Mouse (Mus musculus) CD8-positive naive resting alpha-beta T cell, adult 2 months (primary cell): ENCODE measurements around the gene Atp8b4.
A peak's percentile ranks its signal among the peaks of the same experiment; 100 is the strongest.
"Not testable (repeated sequence)": the region's sequence is repeated elsewhere in the genome, so short reads cannot be mapped to it uniquely, and the experiment has no call there.

Experiments used
- DNase-seq, 2 experiments: peaks; one replicate each; pipeline ENCODE4 v3.0.0; 2022; ENCODE audit warnings: low read depth in 2 of 2, low spot score in 2 of 2

The Atp8b4 gene

DNA sequence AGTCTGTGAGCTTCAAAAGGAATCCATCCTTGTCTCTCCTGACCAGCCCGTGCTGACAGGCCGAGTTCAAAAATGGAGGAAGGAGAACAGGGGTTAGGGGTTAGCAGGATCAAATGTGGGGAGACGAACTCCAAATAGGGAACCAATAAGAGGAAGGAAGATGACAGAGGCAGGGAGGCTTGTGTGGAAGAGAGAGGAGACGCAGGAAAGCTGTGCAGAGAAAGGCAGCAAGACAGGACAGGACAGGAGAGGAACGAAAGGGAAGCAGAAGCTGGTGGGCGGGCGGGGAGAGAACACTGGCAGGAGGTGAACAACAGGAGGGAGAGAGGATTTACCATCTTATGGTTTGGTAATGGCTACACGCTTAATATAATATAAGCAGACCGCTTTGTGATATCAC is 3.6 kb downstream of the Atp8b4 start:
- DNase-seq, result no peak

DNA sequence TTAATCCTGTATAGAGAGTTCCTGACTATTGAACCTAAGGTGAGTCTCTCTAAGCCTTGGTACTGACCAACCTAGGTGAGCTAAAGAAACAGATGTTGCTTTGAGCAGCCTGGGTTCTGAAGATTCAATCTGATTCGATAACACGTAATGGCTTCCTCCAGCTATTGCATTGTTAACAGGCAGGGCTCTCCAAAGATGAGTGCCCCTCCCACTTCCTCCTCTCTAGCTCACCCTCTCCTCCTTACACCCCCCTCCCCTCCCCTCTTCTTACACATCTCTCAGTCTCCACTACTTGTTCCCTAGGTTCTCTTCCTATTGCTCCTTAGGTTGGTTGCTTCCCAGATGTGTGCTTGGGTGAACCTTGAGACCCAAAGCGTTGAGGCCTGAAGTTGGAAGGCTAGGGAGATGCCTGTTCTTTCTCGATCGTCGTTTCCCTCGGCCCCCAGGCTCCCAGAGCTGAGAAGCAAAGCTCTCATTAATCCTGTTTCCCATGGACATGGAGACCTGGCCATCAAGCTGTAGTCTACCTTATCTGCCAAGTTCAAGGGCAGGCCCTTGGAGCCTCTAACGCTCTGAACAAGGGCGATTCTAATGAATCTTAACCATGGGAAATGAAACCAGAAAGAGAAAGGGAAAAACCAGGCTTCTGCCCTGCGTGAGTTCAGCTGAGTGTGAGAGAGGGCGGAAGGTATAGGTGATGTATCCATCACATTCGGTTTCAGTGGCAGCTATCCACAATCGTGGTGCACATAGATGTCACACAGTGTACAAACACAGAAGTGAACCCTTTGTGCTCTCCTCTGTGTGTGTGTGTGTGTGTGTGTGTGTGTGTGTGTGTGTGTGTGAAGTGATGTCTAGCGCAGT is 4.4 kb downstream of the Atp8b4 start:
- peak; percentile 33 to 56 for DNase-seq

DNA sequence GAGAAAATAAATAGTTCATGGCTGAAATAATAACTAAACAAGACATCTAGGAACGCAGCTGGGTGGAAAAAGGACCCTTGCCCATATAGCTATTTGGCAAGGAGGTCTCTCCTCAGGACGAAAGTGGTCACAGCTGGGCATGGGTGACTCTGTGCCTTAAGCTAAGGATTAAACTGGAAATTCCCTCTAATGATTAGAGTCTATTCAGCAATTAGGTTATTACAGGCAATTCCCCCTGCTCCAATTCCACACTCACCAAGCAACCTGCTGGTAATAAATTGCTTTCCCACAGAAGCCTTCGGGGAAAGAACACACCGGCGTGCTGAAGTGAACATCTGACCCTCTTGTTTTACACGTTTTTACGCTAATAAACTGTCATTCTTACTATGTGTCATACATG is 5.2 kb downstream of the Atp8b4 start:
- DNase-seq, result no peak

DNA sequence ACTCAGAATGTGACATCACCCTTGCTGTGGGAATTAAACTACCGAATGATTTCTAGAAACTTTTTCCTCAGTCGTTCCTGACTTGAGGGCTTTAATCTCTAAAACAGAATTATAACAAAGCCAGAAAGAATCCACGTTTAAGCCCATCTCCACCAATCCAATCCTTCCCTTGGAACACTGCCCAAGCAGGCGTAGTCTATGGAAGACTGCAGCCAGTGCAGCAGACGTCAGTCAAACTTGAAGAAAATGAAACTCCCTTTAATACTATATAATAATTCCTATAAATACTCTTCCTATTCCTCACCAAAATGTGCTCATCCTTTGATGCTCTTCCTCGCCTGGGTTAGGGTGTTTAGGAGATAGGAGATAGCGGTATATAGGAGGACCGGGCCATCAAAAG is 7.2 kb downstream of the Atp8b4 start:
- no peak for DNase-seq

DNA sequence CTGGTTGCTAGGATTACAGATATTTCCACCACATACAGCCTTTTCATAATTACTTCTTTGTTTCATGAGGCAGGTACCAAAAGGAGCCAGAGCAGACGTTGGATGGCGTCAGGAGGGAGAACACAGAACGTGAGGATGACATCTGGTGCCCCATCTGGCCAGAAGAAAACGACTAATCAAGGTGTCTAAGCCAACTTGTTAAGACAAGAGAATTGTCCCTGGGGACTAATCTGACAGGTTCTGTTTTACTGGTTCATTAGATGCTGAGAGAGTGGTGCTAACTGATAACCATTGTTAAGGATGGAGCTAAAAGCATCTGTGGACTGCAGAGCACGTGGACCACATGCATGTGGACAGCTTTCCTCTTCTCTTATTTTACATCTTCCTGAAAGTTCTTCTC is 7.8 kb downstream of the Atp8b4 start:
- no peak for DNase-seq

DNA sequence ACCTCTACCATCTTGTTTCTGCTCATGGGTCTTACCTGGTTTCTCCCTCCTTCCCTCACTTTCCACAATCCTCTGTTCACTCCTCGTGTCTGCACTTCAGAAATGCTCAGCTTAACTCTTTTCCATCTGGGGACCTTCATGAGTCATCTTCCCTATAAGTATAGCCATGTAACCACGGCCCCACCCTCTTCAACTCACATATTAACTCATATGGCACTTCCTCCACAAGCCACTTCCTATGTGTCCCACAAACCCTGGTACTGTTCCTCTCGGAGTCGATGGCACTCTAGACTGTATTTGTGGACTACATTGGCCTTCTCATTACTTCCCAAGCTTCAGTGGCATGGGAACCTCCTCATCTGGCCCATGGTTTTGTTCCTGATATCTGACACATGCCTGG is 9.0 kb downstream of the Atp8b4 start:
- no peak for DNase-seq

DNA sequence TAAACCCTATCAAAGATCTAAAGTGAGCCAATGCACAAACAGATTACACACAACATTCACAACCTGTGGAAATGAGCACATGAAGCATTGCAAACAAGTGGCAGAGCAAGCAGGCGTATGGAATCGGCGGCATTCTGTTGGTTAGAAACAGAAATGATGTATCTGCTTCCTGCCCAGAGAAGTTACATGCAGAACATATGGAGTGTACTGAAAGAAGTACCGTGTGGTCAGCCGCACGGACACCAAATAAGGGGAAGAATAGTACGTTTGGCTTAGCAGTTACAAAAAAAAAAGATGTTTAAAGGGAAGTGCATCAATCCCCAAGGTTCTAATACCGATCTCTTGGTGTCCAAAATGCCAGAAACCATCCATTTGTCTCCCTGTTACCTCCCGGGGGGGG is 9.9 kb downstream of the Atp8b4 start:
- DNase-seq, result no peak

DNA sequence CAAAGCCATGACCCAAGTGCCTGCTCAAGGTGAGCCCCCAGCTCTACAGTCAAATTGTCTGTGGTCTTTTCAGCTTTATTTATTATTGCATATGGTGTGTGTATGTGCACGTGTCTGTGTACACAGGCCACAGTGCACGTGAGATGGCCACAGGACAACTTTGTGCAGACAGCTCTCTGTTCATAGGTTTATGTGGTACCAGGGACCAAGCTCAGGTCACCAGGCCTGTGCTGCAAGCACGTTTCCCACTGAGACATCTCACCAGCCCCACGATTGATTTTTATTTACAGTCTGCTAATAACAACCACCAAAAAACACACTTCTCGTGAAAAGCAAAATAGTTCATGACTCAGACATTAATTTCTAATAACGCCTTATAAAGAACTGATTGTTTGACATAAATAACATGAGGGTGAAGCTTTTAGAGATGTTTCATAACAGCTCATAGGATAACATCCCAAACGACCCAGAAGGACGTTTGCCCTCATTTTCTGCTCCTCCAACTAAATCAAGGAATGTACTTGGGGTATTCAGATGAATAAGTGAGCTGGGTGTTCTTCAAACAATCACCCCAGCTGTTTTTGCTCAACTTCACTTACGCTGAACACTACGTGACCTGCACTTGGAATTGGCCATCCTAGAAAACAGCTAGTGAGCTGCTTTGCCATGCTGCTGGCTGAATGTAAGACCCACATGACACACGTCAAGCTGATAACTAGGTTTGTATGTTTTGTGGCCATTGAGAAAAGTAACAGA is 15.0 kb downstream of the Atp8b4 start:
- DNase-seq, result no peak

DNA sequence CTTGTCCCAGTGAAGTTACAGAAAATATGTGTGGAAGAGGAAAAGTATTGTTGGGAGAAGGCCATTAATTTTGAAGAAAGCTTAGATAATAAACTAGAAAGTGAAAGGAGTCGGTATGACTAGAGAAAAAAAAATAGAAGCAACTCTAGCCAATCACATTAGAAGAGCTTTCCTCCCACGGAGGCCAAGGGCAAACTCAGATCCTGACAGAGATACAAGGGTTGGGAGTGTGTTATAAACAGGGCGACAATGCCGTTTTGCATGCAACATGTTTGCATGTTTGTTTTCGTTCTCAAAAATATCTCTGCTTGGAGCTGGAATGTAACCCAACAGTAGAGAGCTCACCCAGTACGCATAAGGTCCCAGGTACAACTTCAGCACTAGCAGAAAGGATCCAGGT is 17.1 kb downstream of the Atp8b4 start:
- no peak for DNase-seq

DNA sequence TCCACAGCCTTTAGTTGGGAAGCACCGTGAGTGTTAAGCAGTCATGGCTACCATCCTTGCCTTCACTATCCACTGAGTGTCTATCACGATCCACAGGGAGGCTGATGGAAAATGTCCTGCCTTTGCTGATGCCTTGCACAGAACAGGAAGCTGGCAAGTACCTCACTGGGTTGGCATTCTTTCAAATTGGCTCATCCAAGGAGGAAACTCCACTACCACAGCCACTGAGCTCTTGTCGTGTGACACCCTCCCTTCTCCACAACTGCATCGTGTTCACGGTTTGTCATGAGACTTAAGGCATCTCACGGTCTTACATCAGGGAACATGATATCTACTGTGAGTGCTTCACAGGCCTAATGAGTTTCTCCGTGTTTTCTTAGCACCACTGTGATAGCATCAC is 22.9 kb downstream of the Atp8b4 start:
- DNase-seq, result no peak

DNA sequence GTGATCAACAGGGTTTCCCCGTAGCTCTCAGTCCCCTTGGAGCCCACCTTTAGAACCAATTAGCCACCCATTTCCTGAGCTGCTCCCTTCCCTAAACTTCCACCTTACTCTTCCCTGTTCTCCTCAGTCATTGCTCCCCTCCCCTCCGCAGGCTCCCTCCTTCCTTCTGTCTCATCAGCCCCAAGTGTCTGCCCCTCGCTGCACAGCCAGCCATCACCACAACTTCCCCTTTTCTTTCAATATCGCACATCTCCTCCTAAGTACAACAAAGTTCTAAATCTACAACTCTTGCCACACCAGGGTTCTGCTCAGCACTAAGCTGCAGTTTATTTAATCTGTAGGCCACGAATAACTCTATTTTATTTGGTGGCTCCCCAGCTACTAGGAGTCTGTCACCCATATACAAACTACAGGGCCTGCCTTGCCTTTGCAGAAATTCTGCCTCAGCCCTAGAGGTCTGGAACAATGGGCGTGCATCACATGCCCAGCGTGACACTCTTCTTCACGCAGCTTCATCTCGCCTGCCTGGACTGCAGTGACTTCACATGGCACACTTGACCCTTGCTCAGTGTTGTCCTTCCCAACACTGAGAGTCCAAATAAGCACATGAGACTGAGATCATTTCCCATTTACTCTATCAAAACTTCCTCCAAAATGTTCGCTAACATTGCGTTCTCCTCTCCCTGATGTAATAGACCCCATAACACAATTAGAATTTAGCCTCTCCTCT is 24.6 kb downstream of the Atp8b4 start:
- no peak for DNase-seq

DNA sequence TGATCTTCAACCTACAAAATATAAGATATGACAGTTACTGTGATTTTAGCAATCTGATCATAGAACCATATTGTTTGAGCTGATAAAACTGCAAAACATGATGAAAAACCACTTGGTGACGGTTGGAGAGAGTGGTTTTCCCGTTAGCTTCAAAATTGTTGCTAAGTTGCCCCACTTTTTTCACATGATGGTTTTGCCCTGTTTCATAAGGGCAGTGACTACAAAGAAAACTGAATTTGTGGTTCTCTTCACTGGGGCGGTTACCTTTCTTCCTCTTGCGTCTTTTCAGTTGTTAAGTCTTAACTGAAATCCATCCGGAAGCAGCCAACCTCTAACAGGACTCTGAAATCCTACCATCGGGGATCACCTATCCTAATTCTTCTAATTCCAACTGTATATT is 26.5 kb downstream of the Atp8b4 start:
- peak; percentile 41 to 64 for DNase-seq

DNA sequence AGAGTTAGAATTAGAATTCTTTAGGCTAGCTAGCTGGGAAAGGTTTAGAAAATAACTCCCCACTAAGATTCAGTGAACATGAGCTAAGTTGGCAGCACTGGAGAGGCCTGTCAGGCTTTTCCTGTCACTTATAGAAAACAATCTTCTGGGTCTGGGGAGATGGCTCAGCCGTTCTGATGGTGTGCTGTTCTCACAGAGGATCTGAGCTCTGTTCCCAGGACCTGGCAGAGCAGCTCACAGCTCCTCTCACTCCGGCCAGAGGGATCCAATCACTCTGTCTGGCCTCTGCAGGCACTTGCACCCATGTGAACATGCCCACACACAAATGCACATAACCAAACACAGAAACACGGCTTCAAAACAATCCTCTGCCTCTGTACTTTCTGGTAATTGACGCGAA is 27.6 kb downstream of the Atp8b4 start:
- DNase-seq, result no peak

DNA sequence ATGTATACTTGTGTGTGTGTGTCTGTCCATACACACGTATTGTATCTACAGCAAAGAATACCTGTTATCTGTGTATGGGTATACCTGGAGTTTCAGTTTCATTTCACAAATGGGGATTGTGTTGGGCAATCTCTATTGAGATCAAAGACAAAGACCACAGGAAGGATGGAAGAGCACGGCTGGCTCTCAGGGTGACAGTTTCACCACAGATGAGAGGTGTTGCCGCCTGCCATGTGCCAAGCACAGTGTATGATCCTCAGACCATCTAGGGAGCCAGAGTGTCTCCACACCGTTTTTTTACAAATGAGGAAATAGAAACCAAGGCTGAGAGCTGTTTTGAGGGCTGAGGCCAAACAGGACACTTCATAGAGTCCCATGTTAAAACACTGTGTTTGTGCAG is 32.7 kb downstream of the Atp8b4 start:
- peak; percentile 37 to 41 for DNase-seq

DNA sequence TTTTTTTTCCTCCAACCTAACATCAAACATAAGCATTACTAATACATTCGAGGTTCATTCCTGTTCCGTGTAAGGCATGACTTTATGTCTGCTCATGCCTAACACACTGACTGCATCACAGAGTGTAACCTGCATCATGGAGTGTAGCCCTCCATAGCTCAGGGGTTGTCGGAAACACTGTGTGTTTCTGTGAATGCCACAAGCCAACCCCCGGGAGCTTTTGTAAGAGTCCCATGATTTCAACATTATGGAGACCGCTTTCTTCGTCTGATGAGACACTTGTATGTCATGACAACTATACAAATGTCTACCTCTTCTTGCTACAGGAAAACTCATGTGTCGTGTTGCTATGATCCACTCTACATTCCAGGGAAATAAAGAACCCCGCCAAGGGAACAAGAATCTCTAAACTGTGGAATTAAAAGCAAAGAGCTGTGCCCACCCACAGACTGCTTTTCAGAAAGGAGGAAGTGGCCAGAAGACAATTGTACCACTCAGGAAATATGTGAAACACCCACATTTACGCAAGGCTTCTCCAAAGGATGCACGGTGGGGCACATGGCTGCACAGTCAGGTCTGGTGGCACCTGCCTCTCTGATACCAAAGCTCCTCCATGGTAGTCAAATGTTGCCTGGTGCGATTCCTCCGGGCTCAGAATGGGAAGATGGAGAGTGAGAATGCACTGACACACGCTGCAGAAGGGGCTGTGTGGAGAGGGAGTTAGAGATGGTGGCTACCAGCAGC is 33.9 kb downstream of the Atp8b4 start:
- DNase-seq, result peak; percentile 43 to 49

DNA sequence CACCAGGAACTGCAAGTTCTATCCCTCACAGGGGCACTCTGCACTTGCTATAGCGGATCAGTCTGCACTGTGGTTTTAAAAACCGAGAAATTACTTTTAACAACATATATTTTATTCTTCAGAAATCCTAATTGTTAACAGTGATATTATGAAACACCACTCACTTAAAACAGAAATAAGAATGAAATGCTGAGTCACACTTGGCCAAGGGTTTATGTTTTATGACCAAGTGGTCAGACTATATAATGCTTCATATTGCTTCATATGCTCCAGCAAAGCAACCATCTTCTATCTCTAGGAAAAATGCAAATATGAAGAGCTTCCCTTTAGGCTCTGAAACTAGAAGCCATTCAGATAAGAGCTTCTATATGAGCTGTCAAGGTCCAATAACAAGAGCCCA is 41.8 kb downstream of the Atp8b4 start:
- no peak for DNase-seq

DNA sequence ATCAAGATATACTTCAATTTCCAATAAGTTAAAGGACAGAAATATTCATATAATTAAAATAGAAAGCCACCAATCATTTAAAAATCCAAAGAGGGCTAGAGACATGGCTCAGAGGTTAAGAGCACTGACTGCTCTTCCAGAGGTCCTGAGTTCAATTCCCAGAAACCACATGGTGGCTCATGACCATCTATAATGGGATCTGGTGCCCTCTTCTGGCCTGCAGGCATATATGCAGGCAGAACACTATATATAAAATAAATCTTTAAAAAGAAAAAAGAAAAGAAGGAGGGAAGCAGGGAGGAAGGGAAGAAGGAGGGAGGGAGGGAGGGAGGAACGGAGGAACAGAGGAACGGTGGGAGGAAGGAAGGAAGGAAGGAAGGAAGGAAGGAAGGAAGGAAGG is 42.7 kb downstream of the Atp8b4 start:
- not testable (repeated sequence) for DNase-seq

DNA sequence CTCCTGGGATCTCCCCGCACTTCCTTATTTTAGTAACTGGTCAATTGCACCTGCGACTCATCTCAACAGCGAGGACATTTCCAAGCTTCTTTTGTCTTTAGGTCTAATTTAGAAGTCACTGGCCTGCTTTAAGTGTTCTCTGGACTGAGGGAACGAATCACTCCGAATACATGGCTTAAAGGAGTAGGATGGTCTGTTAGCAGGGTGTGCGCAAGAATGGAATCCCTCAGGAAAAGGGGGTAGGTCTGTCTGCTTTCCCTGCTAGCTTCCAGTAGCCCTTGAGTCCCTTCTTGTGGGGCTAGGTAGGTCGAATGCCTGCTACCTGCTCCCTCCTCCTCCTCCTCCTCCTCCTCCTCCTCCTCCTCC is 49.6 kb downstream of the Atp8b4 start:
- no peak for DNase-seq

DNA sequence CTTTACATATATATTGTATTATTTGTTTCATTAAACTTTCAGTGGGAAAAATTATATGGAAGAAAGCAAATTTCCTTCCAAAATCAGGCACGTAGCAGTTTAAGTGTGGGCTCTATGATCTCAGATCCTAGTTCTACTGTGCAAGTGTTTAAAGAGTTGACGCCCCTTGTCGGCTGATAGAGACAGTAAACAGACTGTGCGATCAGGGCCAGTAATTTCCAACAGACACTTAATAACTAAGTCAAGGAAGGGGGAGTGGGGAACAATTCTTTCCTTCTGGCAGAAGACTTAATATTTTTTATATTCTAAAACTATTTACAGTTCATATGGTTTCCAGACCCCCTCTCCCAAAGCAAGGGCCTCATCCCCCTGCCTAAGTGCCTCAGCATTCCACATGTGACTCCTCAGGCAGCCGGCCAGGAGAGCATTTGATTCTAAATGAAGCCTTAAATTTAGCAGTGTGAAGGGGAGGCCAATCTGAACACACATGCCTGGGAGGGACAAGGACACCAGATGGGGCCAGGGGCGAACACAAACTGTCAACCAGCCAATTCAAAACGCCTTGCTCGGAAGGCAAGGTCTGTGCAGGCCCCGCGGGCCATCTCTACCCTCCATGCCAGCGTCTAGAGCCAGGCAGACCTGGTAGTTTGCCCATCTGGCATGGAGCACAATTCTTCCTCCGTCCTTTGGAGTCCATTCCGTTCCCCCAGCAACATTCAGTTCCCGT is 50.1 kb downstream of the Atp8b4 start:
- no peak for DNase-seq

DNA sequence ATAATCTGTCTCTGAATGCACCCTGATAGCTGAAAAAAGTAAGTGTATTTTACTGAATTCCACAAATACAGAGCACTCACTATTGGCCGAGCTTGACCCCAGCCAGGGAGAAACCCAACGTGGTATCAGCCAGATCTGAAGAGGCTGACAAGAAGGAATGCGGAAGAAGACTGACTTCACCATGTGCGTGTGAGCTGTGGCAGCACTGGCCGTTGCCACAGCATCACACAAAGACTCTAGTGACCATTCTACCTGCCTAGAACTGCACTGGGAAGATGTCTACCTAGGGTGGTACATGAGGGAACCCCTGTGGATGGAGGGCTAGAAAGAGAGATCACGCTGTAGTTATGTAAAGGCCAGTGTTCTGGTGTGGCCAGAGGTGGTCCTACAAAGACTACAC is 55.4 kb downstream of the Atp8b4 start:
- no peak for DNase-seq

DNA sequence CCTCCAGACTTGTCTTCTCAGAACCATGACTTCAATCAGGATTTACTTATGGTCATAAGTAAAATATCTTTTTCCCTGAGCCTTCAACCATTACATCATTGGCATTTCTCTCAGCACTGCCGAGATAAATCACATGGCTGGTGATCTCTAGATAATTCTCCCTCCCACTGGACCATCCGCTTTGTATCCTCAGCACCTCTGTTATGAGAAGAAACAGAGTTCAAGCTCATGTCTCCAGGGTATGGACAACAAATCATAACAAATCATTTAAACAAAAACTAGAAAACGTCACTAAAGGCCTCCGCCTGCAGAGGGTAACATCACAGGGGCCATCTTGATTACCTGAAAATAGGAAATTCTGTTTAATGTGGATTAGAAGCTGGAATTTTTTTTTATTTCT is 58.9 kb downstream of the Atp8b4 start:
- no peak for DNase-seq
